Mouse (Mus musculus) small intestine, adult 2 months (tissue): Measurements from ENCODE around the gene Rwdd2b.

Source experiments
- CTCF ChIP-seq: fragments of 200-500 bp; IDR thresholded peaks from 2 replicates; pipeline ENCODE4 v1.5.1; 2012; ENCODE audit warnings: low read depth, mild to moderate bottlenecking, control low read depth, inconsistent platforms, low read length, moderate library complexity, mixed read lengths; ENCODE audit not compliant: insufficient replicate concordance, insufficient read length; ENCODE audit errors: extremely low read depth
- POLR2A ChIP-seq: fragments of 200-500 bp; IDR thresholded peaks from 2 replicates; pipeline ENCODE4 v1.6.1; 2012; ENCODE audit warnings: low read depth, mild to moderate bottlenecking, control low read depth, inconsistent platforms, low read length, moderate library complexity

DNA sequence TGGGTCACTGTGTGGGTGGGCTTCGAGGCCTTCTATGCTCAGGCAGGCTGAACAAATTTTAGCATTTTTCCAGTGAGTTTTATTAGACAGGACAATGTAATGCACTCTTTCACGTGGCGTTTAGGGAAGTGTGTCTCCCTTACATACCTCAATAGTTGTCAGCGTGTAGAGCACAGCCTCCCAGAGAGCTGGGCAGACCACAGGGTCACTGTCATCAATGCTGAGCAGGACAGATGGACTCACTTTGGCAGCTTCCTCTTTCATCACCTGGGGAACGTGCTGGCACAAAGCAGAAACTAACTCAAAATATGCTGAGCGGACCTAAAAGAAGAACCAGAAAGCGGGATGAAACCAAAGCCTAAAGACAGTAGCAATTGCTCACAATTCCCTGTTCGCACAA is 19.7 kb downstream of the Rwdd2b start:
- no peak for TF ChIP-seq CTCF
- no peak for TF ChIP-seq POLR2A
